Mouse (Mus musculus): ENCODE results near the gene Ttc34. TPM values are rescaled to one million over a fixed set of nuclear protein-coding genes. Genes with fewer than 3 reads are reported as not detected.

Gene Ttc34
- total and polyA plus RNA-seq, 3 experiments, result 0.05 TPM; not detected in 2

- no peak for DNase-seq (ENCODE audit: low spot score)
- Histone ChIP-seq H3K27me3 (ENCODE audit: insufficient read depth, low read length) (no peaks in the 10 kb centered on the region; the same call in 1 of the 2 replicates), H3K9me3 (replicated peaks) (no peaks in the 10 kb centered on the region), H3K4me1 (ENCODE audit: insufficient read depth, low read depth, low read length) (no peaks in the 10 kb centered on the region), H3K36me3 (replicated peaks) (no peaks in the 10 kb centered on the region), H3K4me3 (ENCODE audit: low read depth, low read length) (no peak overlapping the region)
- ATAC-seq (ENCODE audit: extremely low read depth, insufficient number of reproducible peaks, low FRiP score, poor library complexity, severe bottlenecking), result no peak
- TF ChIP-seq TAL1 (conservative IDR thresholded peaks at IDR 0.05; ENCODE audit: low read depth, low read length) (no peak), POLR2AphosphoS5 (IDR thresholded peaks at IDR 0.05; ENCODE audit: insufficient replicate concordance, low read depth, low read length) (no peak), CTCF (IDR thresholded peaks at IDR 0.05; ENCODE audit: low read depth, low read length) (no peak), GATA2 (IDR thresholded peaks at IDR 0.05; ENCODE audit: borderline replicate concordance, low read depth, low read length) (no peak), GATA1 (IDR thresholded peaks at IDR 0.05; ENCODE audit: borderline replicate concordance, low read length) (no peak)
These were observed 910 bp upstream of the Ttc34 start for GRCm38 (mm10) chr4:154836183-154836915.

GRCm38 (mm10) chr4:154838741-154839140, 1.5 kb downstream of the Ttc34 start:
- TF ChIP-seq GATA1 (IDR thresholded peaks at IDR 0.05; ENCODE audit: borderline replicate concordance, low read length) (no peak), POLR2AphosphoS5 (IDR thresholded peaks at IDR 0.05; ENCODE audit: insufficient replicate concordance, low read depth, low read length) (no peak), GATA2 (IDR thresholded peaks at IDR 0.05; ENCODE audit: borderline replicate concordance, low read depth, low read length) (no peak), TAL1 (conservative IDR thresholded peaks at IDR 0.05; ENCODE audit: low read depth, low read length) (no peak), CTCF (IDR thresholded peaks at IDR 0.05; ENCODE audit: low read depth, low read length) (no peak)
- DNase-seq (ENCODE audit: low spot score), result no peak
- no peaks in the 10 kb centered on the region for H3K4me1 ChIP-seq (ENCODE audit: insufficient read depth, low read depth, low read length)
- no peaks in the 10 kb centered on the region; the same call in 1 of the 2 replicates for H3K27me3 ChIP-seq (ENCODE audit: insufficient read depth, low read length)
- no peaks in the 10 kb centered on the region for H3K36me3 ChIP-seq (replicated peaks)
- ATAC-seq (ENCODE audit: extremely low read depth, insufficient number of reproducible peaks, low FRiP score, poor library complexity, severe bottlenecking), result no peak
- no peak overlapping the region for H3K4me3 ChIP-seq (ENCODE audit: low read depth, low read length)
- no peaks in the 10 kb centered on the region for H3K9me3 ChIP-seq (replicated peaks)

GRCm38 (mm10) chr4:154839406-154839805, 2.1 kb downstream of the Ttc34 start:
- ATAC-seq (ENCODE audit: extremely low read depth, insufficient number of reproducible peaks, low FRiP score, poor library complexity, severe bottlenecking), result no peak
- no peaks in the 10 kb centered on the region; the same call in 1 of the 2 replicates for H3K27me3 ChIP-seq (ENCODE audit: insufficient read depth, low read length)

GRCm38 (mm10) chr4:154852696-154853095, 15.4 kb downstream of the Ttc34 start:
- no peak for TF ChIP-seq CTCF (IDR thresholded peaks at IDR 0.05; ENCODE audit: low read depth, low read length)
- TF ChIP-seq GATA1 (IDR thresholded peaks at IDR 0.05; ENCODE audit: borderline replicate concordance, low read length), result no peak
- no peak for TF ChIP-seq POLR2AphosphoS5 (IDR thresholded peaks at IDR 0.05; ENCODE audit: insufficient replicate concordance, low read depth, low read length)
- TF ChIP-seq TAL1 (conservative IDR thresholded peaks at IDR 0.05; ENCODE audit: low read depth, low read length), result no peak
- TF ChIP-seq GATA2 (IDR thresholded peaks at IDR 0.05; ENCODE audit: borderline replicate concordance, low read depth, low read length), result no peak
- Histone ChIP-seq H3K27me3 (ENCODE audit: insufficient read depth, low read length) (no peaks in the 10 kb centered on the region), H3K4me3 (ENCODE audit: low read depth, low read length) (no peak overlapping the region), H3K36me3 (replicated peaks) (no peaks in the 10 kb centered on the region), H3K9me3 (replicated peaks) (peaks cover 12% of the 10 kb centered on the region), H3K4me1 (ENCODE audit: insufficient read depth, low read depth, low read length) (no peaks in the 10 kb centered on the region)
- DNase-seq (ENCODE audit: low spot score) (no peak), ATAC-seq (ENCODE audit: extremely low read depth, insufficient number of reproducible peaks, low FRiP score, poor library complexity, severe bottlenecking) (no peak)

More at GRCm38 (mm10) chr4:154839406-154839805, 2.1 kb downstream of the Ttc34 start:
- H3K36me3 ChIP-seq (replicated peaks), result no peaks in the 10 kb centered on the region
- no peaks in the 10 kb centered on the region for H3K4me1 ChIP-seq (ENCODE audit: insufficient read depth, low read depth, low read length)
- H3K4me3 ChIP-seq (ENCODE audit: low read depth, low read length), result no peak overlapping the region
- no peak for TF ChIP-seq GATA2 (IDR thresholded peaks at IDR 0.05; ENCODE audit: borderline replicate concordance, low read depth, low read length)
- TF ChIP-seq POLR2AphosphoS5 (IDR thresholded peaks at IDR 0.05; ENCODE audit: insufficient replicate concordance, low read depth, low read length), result no peak
- TF ChIP-seq GATA1 (IDR thresholded peaks at IDR 0.05; ENCODE audit: borderline replicate concordance, low read length), result no peak
- no peak for TF ChIP-seq TAL1 (conservative IDR thresholded peaks at IDR 0.05; ENCODE audit: low read depth, low read length)
- no peak for TF ChIP-seq CTCF (IDR thresholded peaks at IDR 0.05; ENCODE audit: low read depth, low read length)
- no peaks in the 10 kb centered on the region for H3K9me3 ChIP-seq (replicated peaks)
- DNase-seq (ENCODE audit: low spot score), result no peak

GRCm38 (mm10) chr4:154853881-154854280, 16.6 kb downstream of the Ttc34 start:
- Histone ChIP-seq H3K36me3 (replicated peaks) (no peaks in the 10 kb centered on the region), H3K4me1 (ENCODE audit: insufficient read depth, low read depth, low read length) (no peaks in the 10 kb centered on the region), H3K9me3 (replicated peaks) (peaks cover 12% of the 10 kb centered on the region), H3K27me3 (ENCODE audit: insufficient read depth, low read length) (no peaks in the 10 kb centered on the region; the same call in 1 of the 2 replicates), H3K4me3 (ENCODE audit: low read depth, low read length) (no peak overlapping the region)
- TF ChIP-seq GATA2 (IDR thresholded peaks at IDR 0.05; ENCODE audit: borderline replicate concordance, low read depth, low read length) (no peak), CTCF (IDR thresholded peaks at IDR 0.05; ENCODE audit: low read depth, low read length) (no peak), GATA1 (IDR thresholded peaks at IDR 0.05; ENCODE audit: borderline replicate concordance, low read length) (no peak), TAL1 (conservative IDR thresholded peaks at IDR 0.05; ENCODE audit: low read depth, low read length) (no peak), POLR2AphosphoS5 (IDR thresholded peaks at IDR 0.05; ENCODE audit: insufficient replicate concordance, low read depth, low read length) (no peak)
- ATAC-seq (ENCODE audit: extremely low read depth, insufficient number of reproducible peaks, low FRiP score, poor library complexity, severe bottlenecking), result no peak
- no peak for DNase-seq (ENCODE audit: low spot score)

GRCm38 (mm10) chr4:154854676-154855345, 17.6 kb downstream of the Ttc34 start:
- DNase-seq (ENCODE audit: low spot score), result no peak
- peaks cover 7% of the 10 kb centered on the region for H3K27me3 ChIP-seq (ENCODE audit: insufficient read depth, low read length)

More at GRCm38 (mm10) chr4:154854676-154855345, 17.6 kb downstream of the Ttc34 start:
- TF ChIP-seq POLR2AphosphoS5 (IDR thresholded peaks at IDR 0.05; ENCODE audit: insufficient replicate concordance, low read depth, low read length) (no peak), GATA1 (IDR thresholded peaks at IDR 0.05; ENCODE audit: borderline replicate concordance, low read length) (no peak), GATA2 (IDR thresholded peaks at IDR 0.05; ENCODE audit: borderline replicate concordance, low read depth, low read length) (no peak), CTCF (IDR thresholded peaks at IDR 0.05; ENCODE audit: low read depth, low read length) (no peak), TAL1 (conservative IDR thresholded peaks at IDR 0.05; ENCODE audit: low read depth, low read length) (no peak)
- ATAC-seq (ENCODE audit: extremely low read depth, insufficient number of reproducible peaks, low FRiP score, poor library complexity, severe bottlenecking), result no peak
- Histone ChIP-seq H3K9me3 (replicated peaks) (peaks cover 12% of the 10 kb centered on the region), H3K4me3 (ENCODE audit: low read depth, low read length) (no peak overlapping the region), H3K36me3 (replicated peaks) (no peaks in the 10 kb centered on the region), H3K4me1 (ENCODE audit: insufficient read depth, low read depth, low read length) (no peaks in the 10 kb centered on the region)

All from G1E (cell line).